Mouse (Mus musculus): ENCODE data around the gene Ywhah.
"Not testable (repeated sequence)": the region's sequence is repeated elsewhere in the genome, so short reads cannot be mapped to it uniquely, and the experiment has no call there.

DNA sequence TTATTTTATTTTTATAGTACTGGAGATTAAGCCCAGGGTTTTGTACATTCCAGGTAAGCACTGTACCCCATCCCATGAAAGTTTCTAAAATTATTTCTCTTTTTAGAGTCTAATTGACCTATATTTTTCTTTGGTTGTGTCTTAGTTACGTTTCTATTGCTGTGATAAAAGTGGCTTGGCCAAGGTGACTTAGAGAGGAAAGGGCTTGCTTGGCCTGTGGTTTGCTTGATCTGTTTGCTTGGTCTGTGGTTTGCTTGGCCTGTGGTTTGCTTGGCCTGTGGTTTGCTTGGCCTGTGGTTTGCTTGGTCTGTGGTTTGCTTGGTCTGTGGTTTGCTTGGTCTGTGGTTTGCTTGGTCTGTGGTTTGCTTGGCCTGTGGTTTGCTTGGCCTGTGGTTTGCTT, 22.1 kb downstream of the Ywhah start:
- not testable (repeated sequence) for TF ChIP-seq CTCF (IDR thresholded peaks at IDR 0.05; ENCODE audit: control insufficient read depth, insufficient read depth, insufficient replicate concordance, low read depth, low read length); POLR2A (IDR thresholded peaks at IDR 0.05; ENCODE audit: control insufficient read depth, low read depth, low read length)

All from testis, adult 2 months (tissue).